Mouse (Mus musculus) v-Abl transformed pro-B cells (cell line): ENCODE data around the gene Zfr.

Experiments used
- in situ Hi-C, 2 experiments: fragments of 400-800 bp; cut with MboI; formaldehyde crosslinking; loops; one replicate each; pipeline ENCODE4 v1.15.1; 2025; ENCODE audit not compliant: unreplicated experiment in 2 of 2

Zfr gene

DNA sequence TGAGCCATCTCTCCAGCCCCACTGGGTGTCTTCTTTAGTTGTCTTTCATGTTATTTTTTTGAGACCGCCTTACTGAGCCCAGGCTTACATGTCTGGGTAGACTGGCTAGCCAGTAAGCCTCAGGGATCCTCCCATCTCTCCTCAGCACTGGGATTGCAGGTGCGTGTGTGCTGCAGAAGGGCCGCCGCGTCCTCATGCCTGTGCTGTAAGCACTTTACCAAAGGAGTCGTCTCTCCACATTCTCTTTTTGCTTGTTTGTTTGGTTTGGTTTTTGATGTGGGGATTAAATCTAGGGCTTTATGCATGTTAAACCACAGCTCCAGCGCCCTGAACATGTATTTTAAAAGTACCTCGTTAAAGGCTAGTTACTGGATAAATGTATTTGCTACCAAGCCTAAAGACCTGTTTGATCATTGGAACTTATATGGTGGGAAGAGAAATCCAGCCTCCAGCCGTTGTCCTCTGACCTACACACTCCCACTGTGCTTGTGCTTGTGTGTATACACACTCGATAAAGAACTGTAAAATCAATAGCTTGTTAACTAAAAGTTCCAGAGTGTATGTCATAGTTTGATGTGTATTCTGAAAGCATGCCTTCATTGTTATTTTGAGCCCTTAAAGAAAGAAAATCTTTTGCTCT is 112.1 kb downstream of the Zfr start:
- in situ Hi-C loops, result no loop called here

- in situ Hi-C loops, result no loop called here
Observed at GRCm38 (mm10) chr15:12230243-12230935, 112.8 kb downstream of the Zfr start.

DNA sequence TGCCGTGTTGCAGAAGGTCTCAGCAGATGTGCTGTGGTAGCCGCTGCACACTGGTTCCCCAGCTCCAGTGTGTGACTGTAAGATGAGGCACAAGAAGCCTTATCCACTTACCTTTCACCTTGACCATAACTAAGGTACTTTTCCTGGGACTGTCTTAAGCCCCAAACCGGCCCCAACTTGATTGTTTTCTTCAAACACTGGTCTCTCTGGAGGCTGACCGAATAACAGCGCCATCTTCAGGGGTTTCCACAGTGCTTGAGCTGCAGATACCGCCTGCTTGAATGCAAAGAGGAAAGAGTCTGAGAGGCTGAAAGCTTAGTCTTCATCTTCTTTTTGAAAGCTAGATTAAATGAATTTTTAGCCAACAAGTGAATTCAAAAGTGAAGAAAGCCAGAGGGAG is 113.8 kb downstream of the Zfr start:
- in situ Hi-C loops, result no loop called here

- in situ Hi-C loops, result no loop called here
Observed at GRCm38 (mm10) chr15:12232429-12232828, 114.8 kb downstream of the Zfr start.

- in situ Hi-C loops, result no loop called here
Observed at GRCm38 (mm10) chr15:12233021-12233420, 115.4 kb downstream of the Zfr start.
